Mouse (Mus musculus) MEL (cell line): ENCODE measurements around the gene Htr2a. TPM values are rescaled to one million over a fixed set of nuclear protein-coding genes. Genes with fewer than 3 reads are reported as not detected.

Source experiments
- DNase-seq: peaks from one replicate; pipeline ENCODE4 v3.0.0; 2011; ENCODE audit warnings: low read depth, low spot score
- H3K27ac ChIP-seq: 2 replicates; pipeline ENCODE4 v1.5.1; 2012; ENCODE audit warnings: low read depth, mild to moderate bottlenecking, control low read depth, low read length, moderate library complexity; ENCODE audit not compliant: control insufficient read depth
- H3K27me3 ChIP-seq, 2 experiments: fragments of 150-350 bp in 1 of 2; sonication (generic) in 1 of 2; 2 replicates each; pipeline ENCODE4 v1.6.1; 2012; ENCODE audit warnings: low read length in 2 of 2, mild to moderate bottlenecking in 2 of 2, improper control_type of control experiment in 1 of 2, moderate library complexity in 1 of 2; ENCODE audit not compliant: insufficient read depth in 2 of 2, control insufficient read depth in 1 of 2
- H3K36me3 ChIP-seq, 2 experiments: 2 replicates each; pipeline ENCODE4 v1.6.1; 2012 to 2014; ENCODE audit warnings: low read length in 2 of 2, improper control_type of control experiment in 1 of 2, inconsistent platforms in 1 of 2, mild to moderate bottlenecking in 1 of 2; ENCODE audit not compliant: insufficient read depth in 2 of 2, control insufficient read depth in 1 of 2
- H3K4me1 ChIP-seq, 2 experiments: fragments of 150-350 bp in 1 of 2; sonication (generic) in 1 of 2; 2 replicates each; pipeline ENCODE4 v1.6.1; 2012; ENCODE audit warnings: low read length in 2 of 2, improper control_type of control experiment in 1 of 2, mild to moderate bottlenecking in 1 of 2; ENCODE audit not compliant: insufficient read depth in 2 of 2, control insufficient read depth in 1 of 2
- H3K4me3 ChIP-seq, 2 experiments: fragments of 150-350 bp in 1 of 2; sonication (generic) in 1 of 2; 2 replicates each; pipeline ENCODE4 v1.5.1; 2012; ENCODE audit warnings: low read depth in 2 of 2, low read length in 2 of 2, mild to moderate bottlenecking in 2 of 2, moderate library complexity in 2 of 2, control low read depth in 1 of 2, improper control_type of control experiment in 1 of 2; ENCODE audit not compliant: control insufficient read depth in 1 of 2, insufficient read depth in 1 of 2
- H3K79me2 ChIP-seq: 2 replicates; pipeline ENCODE4 v1.6.1; 2012; ENCODE audit warnings: mild to moderate bottlenecking, low read length, moderate library complexity; ENCODE audit not compliant: control insufficient read depth, poor library complexity, insufficient read depth
- H3K9ac ChIP-seq: 2 replicates; pipeline ENCODE4 v1.6.1; 2012; ENCODE audit warnings: low read depth, mild to moderate bottlenecking, control low read depth, low read length, moderate library complexity; ENCODE audit not compliant: control insufficient read depth, poor library complexity, severe bottlenecking
- H3K9me3 ChIP-seq: fragments of 150-350 bp; sonication (generic); replicated peaks from 2 replicates; pipeline ENCODE4 v1.6.1; 2012; ENCODE audit warnings: mild to moderate bottlenecking, low read length, improper control_type of control experiment, moderate library complexity; ENCODE audit not compliant: insufficient read depth
- BHLHE40 ChIP-seq: IDR thresholded peaks from 2 replicates; pipeline ENCODE4 v1.6.1; 2012; ENCODE audit warnings: low read depth, mild to moderate bottlenecking, inconsistent platforms, low read length, improper control_type of control experiment, borderline replicate concordance
- CTCF ChIP-seq, 3 experiments: IDR thresholded peaks in 2 of 3; conservative IDR thresholded peaks in 1 of 3; 2 replicates each; pipeline ENCODE4 v1.5.1; 2011 to 2012; ENCODE audit warnings: low read length in 3 of 3, low read depth in 2 of 3, mild to moderate bottlenecking in 2 of 3, improper control_type of control experiment in 1 of 3, inconsistent platforms in 1 of 3, mixed read lengths in 1 of 3, moderate library complexity in 1 of 3; ENCODE audit not compliant: control insufficient read depth in 1 of 3, insufficient read depth in 1 of 3, poor library complexity in 1 of 3, severe bottlenecking in 1 of 3
- E2F4 ChIP-seq: IDR thresholded peaks from 2 replicates; pipeline ENCODE4 v1.6.1; 2011; ENCODE audit warnings: low read depth, low read length, improper control_type of control experiment, borderline replicate concordance
- ELF1 ChIP-seq: IDR thresholded peaks from 2 replicates; pipeline ENCODE4 v1.6.1; 2014; ENCODE audit warnings: low read depth, mild to moderate bottlenecking, inconsistent platforms, low read length, improper control_type of control experiment, moderate library complexity
- EP300 ChIP-seq, 2 experiments: IDR thresholded peaks; 2 replicates each; pipeline ENCODE4 v1.6.1; 2011; ENCODE audit warnings: improper control_type of control experiment in 2 of 2, low read length in 2 of 2, low read depth in 1 of 2, mild to moderate bottlenecking in 1 of 2
- ETS1 ChIP-seq: IDR thresholded peaks from 2 replicates; pipeline ENCODE4 v1.6.1; 2012; ENCODE audit warnings: low read depth, mild to moderate bottlenecking, inconsistent platforms, low read length, improper control_type of control experiment, moderate library complexity
- GABPA ChIP-seq: IDR thresholded peaks from 2 replicates; pipeline ENCODE4 v1.6.1; 2012; ENCODE audit warnings: low read depth, mild to moderate bottlenecking, inconsistent platforms, low read length, improper control_type of control experiment, moderate library complexity
- HCFC1 ChIP-seq: IDR thresholded peaks from 2 replicates; pipeline ENCODE4 v1.6.1; 2012; ENCODE audit warnings: low read depth, mild to moderate bottlenecking, inconsistent platforms, low read length, improper control_type of control experiment, moderate library complexity
- JUND ChIP-seq: IDR thresholded peaks from 2 replicates; pipeline ENCODE4 v1.6.1; 2011; ENCODE audit warnings: low read depth, mild to moderate bottlenecking, improper control_type of control experiment, low read length
- KAT2A ChIP-seq: conservative IDR thresholded peaks from 2 replicates; pipeline ENCODE4 v1.6.1; 2012; ENCODE audit warnings: low read depth, low read length, improper control_type of control experiment, inconsistent platforms
- MAFK ChIP-seq: IDR thresholded peaks from 2 replicates; pipeline ENCODE4 v1.6.1; 2011; ENCODE audit warnings: low read depth, mild to moderate bottlenecking, low read length, improper control_type of control experiment, borderline replicate concordance
- MAZ ChIP-seq: IDR thresholded peaks from 2 replicates; pipeline ENCODE4 v1.6.1; 2012; ENCODE audit warnings: low read depth, mild to moderate bottlenecking, inconsistent platforms, low read length, improper control_type of control experiment
- MEF2A ChIP-seq: IDR thresholded peaks from 2 replicates; pipeline ENCODE4 v1.6.1; 2014; ENCODE audit warnings: low read depth, mild to moderate bottlenecking, inconsistent platforms, low read length, improper control_type of control experiment; ENCODE audit not compliant: poor library complexity, insufficient replicate concordance, severe bottlenecking; ENCODE audit errors: extremely low read depth
- MYB ChIP-seq: IDR thresholded peaks from 2 replicates; pipeline ENCODE4 v1.6.1; 2011; ENCODE audit warnings: mild to moderate bottlenecking, low read depth, low read length, improper control_type of control experiment
- NELFE ChIP-seq: IDR thresholded peaks from 2 replicates; pipeline ENCODE4 v1.6.1; 2011; ENCODE audit warnings: low read depth, low read length, improper control_type of control experiment
- POLR2A ChIP-seq, 2 experiments: IDR thresholded peaks; 2 replicates each; pipeline ENCODE4 v1.6.1; 2011 to 2012; ENCODE audit warnings: low read length in 2 of 2, mild to moderate bottlenecking in 2 of 2, control low read depth in 1 of 2, improper control_type of control experiment in 1 of 2, low read depth in 1 of 2, moderate library complexity in 1 of 2; ENCODE audit not compliant: control insufficient read depth in 1 of 2, insufficient read depth in 1 of 2, poor library complexity in 1 of 2
- POLR2AphosphoS2 ChIP-seq: IDR thresholded peaks from 2 replicates; pipeline ENCODE4 v1.6.1; 2011; ENCODE audit warnings: low read length, improper control_type of control experiment
- POLR2AphosphoS5 ChIP-seq: IDR thresholded peaks from 2 replicates; pipeline ENCODE4 v1.6.1; 2012; ENCODE audit warnings: low read depth, borderline replicate concordance, mild to moderate bottlenecking, inconsistent platforms, low read length, moderate library complexity, mixed read lengths
- RAD21 ChIP-seq: IDR thresholded peaks from 2 replicates; pipeline ENCODE4 v1.6.1; 2011; ENCODE audit warnings: mild to moderate bottlenecking, low read depth, low read length, improper control_type of control experiment
- RCOR1 ChIP-seq: IDR thresholded peaks from 2 replicates; pipeline ENCODE4 v1.6.1; 2012; ENCODE audit warnings: low read depth, mild to moderate bottlenecking, inconsistent platforms, low read length, improper control_type of control experiment
- SIN3A ChIP-seq: IDR thresholded peaks from 2 replicates; pipeline ENCODE4 v1.6.1; 2012; ENCODE audit warnings: low read length, improper control_type of control experiment, inconsistent platforms
- SMC3 ChIP-seq: IDR thresholded peaks from 2 replicates; pipeline ENCODE4 v1.6.1; 2011; ENCODE audit warnings: low read depth, low read length, improper control_type of control experiment
- TAL1 ChIP-seq: IDR thresholded peaks from 2 replicates; pipeline ENCODE4 v1.6.1; 2012; ENCODE audit warnings: mild to moderate bottlenecking, inconsistent platforms, low read length, moderate library complexity, mixed read lengths
- UBTF ChIP-seq: IDR thresholded peaks from 2 replicates; pipeline ENCODE4 v1.6.1; 2012; ENCODE audit warnings: low read depth, mild to moderate bottlenecking, inconsistent platforms, low read length, improper control_type of control experiment, moderate library complexity, borderline replicate concordance; ENCODE audit not compliant: insufficient read depth
- USF1 ChIP-seq: IDR thresholded peaks from 2 replicates; pipeline ENCODE4 v1.6.1; 2014; ENCODE audit warnings: low read depth, mild to moderate bottlenecking, inconsistent platforms, low read length, improper control_type of control experiment, moderate library complexity
- USF2 ChIP-seq, 2 experiments: IDR thresholded peaks; 2 replicates each; pipeline ENCODE4 v1.6.1; 2011 to 2012; ENCODE audit warnings: improper control_type of control experiment in 2 of 2, low read length in 2 of 2, borderline replicate concordance in 1 of 2, inconsistent platforms in 1 of 2, low read depth in 1 of 2, mild to moderate bottlenecking in 1 of 2; ENCODE audit not compliant: insufficient read depth in 1 of 2
- ZC3H11A ChIP-seq: IDR thresholded peaks from 2 replicates; pipeline ENCODE4 v1.6.1; 2012; ENCODE audit warnings: low read depth, mild to moderate bottlenecking, inconsistent platforms, low read length, improper control_type of control experiment
- ZMIZ1 ChIP-seq: IDR thresholded peaks from 2 replicates; pipeline ENCODE4 v1.6.1; 2012; ENCODE audit warnings: low read depth, mild to moderate bottlenecking, inconsistent platforms, low read length, improper control_type of control experiment, moderate library complexity
- ZNF384 ChIP-seq: IDR thresholded peaks from 2 replicates; pipeline ENCODE4 v1.6.1; 2012; ENCODE audit warnings: low read depth, mild to moderate bottlenecking, inconsistent platforms, low read length, improper control_type of control experiment
- polyA plus RNA-seq, 2 experiments: library from polyadenylated mRNA; stranded (reverse) in 1 of 2; unstranded in 1 of 2; fragments of >175 nt in 1 of 2; fragments of >200 nt in 1 of 2; gene quantifications; 2 replicates each; pipeline versions ENCODE4 v1.2.1 to v1.2.4; 2012; ENCODE audit warnings: low replicate concordance in 2 of 2, low read depth in 1 of 2; ENCODE audit not compliant: insufficient read length in 2 of 2, insufficient read depth in 1 of 2, missing spikeins in 1 of 2
- total RNA-seq: library from RNA; depleted of rRNA; stranded (reverse); fragments of 300-350 nt; gene quantifications from 2 replicates; pipeline ENCODE4 v1.2.3, GENCODE M21; 2012

Htr2a gene
- total and polyA plus RNA-seq, 3 experiments, result 0.65 to 1.4 TPM; not detected in 1

DNA sequence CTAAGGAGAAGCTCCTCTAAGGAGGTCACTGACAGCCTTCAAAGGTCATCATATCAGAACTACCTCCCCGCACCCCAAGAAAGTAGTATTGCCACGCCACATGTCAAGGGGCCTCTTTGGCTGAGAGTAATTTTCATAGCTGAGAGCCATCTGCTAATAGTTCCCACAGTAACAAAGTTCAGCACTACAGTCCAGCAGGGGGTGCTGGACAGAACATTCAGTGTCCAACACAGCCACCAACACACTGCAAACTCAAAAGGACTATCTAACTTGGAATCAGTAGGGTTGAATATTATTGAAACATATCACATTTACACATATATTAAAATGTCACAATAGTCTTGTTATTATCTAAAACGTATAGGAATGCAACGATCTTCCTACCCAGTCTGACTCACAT, 2.6 kb upstream of the Htr2a start:
- DNase-seq, result peak; percentile 41
- H3K36me3 ChIP-seq, result no peaks in the 10 kb centered on the region; a peak in 1 of 4 replicates
- H3K9ac ChIP-seq, result no peak overlapping the region
- H3K9me3 ChIP-seq, result no peaks in the 10 kb centered on the region
- H3K27me3 ChIP-seq, result no peaks in the 10 kb centered on the region; a peak in 1 of 4 replicates
- no peaks in the 10 kb centered on the region; the same call in 1 of the 2 replicates for H3K79me2 ChIP-seq
- no peak overlapping the region for H3K27ac ChIP-seq
- H3K4me3 ChIP-seq, result no peak overlapping the region
- TF ChIP-seq SMC3 (peak; percentile 60), KAT2A (no peak), RAD21 (peak; percentile 14; the same call in 1 of the 2 replicates), CTCF (IDR thresholded peaks at IDR 0.05 in 2 of 3, conservative IDR thresholded peaks at IDR 0.05 in 1 of 3; ENCODE audit: control insufficient read depth in 1 of 3, insufficient read depth in 1 of 3, low read depth in 2 of 3, low read length in 3 of 3, poor library complexity in 1 of 3, severe bottlenecking in 1 of 3) (peak; percentile 24 to 52 (median 28); a peak in 4 of 6 replicates), ZC3H11A (peak; percentile 8; the same call in 1 of the 2 replicates), ZMIZ1 (no peak)
- peaks cover 0 to 3% of the 10 kb centered on the region in 2 experiments; a peak in 1 of 4 replicates for H3K4me1 ChIP-seq

DNA sequence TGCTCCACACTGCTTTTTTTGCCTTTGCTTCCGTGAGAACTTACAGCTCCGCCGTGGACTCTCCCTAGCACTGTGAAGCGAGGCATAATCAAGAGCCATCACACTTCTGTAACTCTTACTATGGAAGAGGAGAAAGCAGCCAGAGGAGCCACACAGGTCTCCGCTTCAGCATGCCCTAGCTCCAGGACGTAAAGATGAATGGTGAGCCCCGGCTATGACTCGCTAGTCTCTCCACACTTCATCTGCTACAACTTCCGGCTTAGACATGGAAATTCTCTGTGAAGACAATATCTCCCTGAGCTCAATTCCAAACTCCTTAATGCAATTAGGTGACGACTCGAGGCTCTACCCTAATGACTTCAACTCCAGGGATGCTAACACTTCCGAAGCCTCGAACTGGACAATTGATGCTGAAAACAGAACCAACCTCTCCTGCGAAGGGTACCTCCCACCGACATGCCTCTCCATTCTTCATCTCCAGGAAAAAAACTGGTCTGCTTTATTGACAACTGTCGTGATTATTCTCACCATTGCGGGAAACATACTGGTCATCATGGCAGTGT, 1.1 kb downstream of the Htr2a start:
- peak overlapping the region; percentile 42 for H3K27ac ChIP-seq
- H3K9ac ChIP-seq, result peak overlapping the region; percentile 66
- peaks cover 0 to 10% of the 10 kb centered on the region in 2 experiments; a peak in 2 of 4 replicates for H3K36me3 ChIP-seq
- no peaks in the 10 kb centered on the region for H3K9me3 ChIP-seq
- H3K4me1 ChIP-seq, result peaks cover 0 to 17% of the 10 kb centered on the region in 2 experiments; a peak in 3 of 4 replicates
- peak; percentile 78 for DNase-seq
- peak overlapping the region; percentile 62 to 66 for H3K4me3 ChIP-seq
- no peaks in the 10 kb centered on the region for H3K27me3 ChIP-seq
- no peaks in the 10 kb centered on the region; the same call in 1 of the 2 replicates for H3K79me2 ChIP-seq
- TF ChIP-seq MYB, result no peak
- TF ChIP-seq NELFE, result peak; percentile 17; the same call in 1 of the 2 replicates
- no peak for TF ChIP-seq ETS1
- no peak for TF ChIP-seq SMC3
- TF ChIP-seq USF2 (IDR thresholded peaks at IDR 0.05; ENCODE audit: borderline replicate concordance in 1 of 2, insufficient read depth in 1 of 2, low read depth in 1 of 2, low read length in 2 of 2), result no peak
- TF ChIP-seq CTCF (IDR thresholded peaks at IDR 0.05 in 2 of 3, conservative IDR thresholded peaks at IDR 0.05 in 1 of 3; ENCODE audit: control insufficient read depth in 1 of 3, insufficient read depth in 1 of 3, low read depth in 2 of 3, low read length in 3 of 3, poor library complexity in 1 of 3, severe bottlenecking in 1 of 3), result no peak
- no peak for TF ChIP-seq UBTF
- TF ChIP-seq E2F4, result no peak
- no peak for TF ChIP-seq MAZ
- TF ChIP-seq EP300 (IDR thresholded peaks at IDR 0.05; ENCODE audit: low read depth in 1 of 2, low read length in 2 of 2), result no peak
- peak in 1 of 2 experiments; percentile 47; a peak in 1 of 4 replicates for TF ChIP-seq POLR2A (IDR thresholded peaks at IDR 0.05; ENCODE audit: control insufficient read depth in 1 of 2, insufficient read depth in 1 of 2, low read depth in 1 of 2, low read length in 2 of 2, poor library complexity in 1 of 2)
- TF ChIP-seq POLR2AphosphoS2, result no peak
- no peak for TF ChIP-seq USF1
- TF ChIP-seq POLR2AphosphoS5, result no peak
- no peak for TF ChIP-seq BHLHE40
- TF ChIP-seq JUND, result no peak
- TF ChIP-seq HCFC1, result no peak
- TF ChIP-seq GABPA, result no peak
- no peak for TF ChIP-seq TAL1
- no peak for TF ChIP-seq MAFK
- TF ChIP-seq MEF2A, result no peak
- TF ChIP-seq ZC3H11A, result no peak
- peak; percentile 7; the same call in 1 of the 2 replicates for TF ChIP-seq ELF1
- no peak for TF ChIP-seq ZNF384
- no peak for TF ChIP-seq RCOR1
- peak; percentile 37 for TF ChIP-seq SIN3A
